Mouse (Mus musculus): ENCODE measurements around the gene Naaladl2. TPM values are rescaled to one million over a fixed set of nuclear protein-coding genes. Genes with fewer than 3 reads are reported as not detected.

The Naaladl2 gene
- polyA plus RNA-seq, 2 experiments from 2014 or later, result not detected

GRCm38 (mm10) chr3:24938507-24939182 lies 205.4 kb downstream of the Naaladl2 start:
- no peak for ATAC-seq

DNA sequence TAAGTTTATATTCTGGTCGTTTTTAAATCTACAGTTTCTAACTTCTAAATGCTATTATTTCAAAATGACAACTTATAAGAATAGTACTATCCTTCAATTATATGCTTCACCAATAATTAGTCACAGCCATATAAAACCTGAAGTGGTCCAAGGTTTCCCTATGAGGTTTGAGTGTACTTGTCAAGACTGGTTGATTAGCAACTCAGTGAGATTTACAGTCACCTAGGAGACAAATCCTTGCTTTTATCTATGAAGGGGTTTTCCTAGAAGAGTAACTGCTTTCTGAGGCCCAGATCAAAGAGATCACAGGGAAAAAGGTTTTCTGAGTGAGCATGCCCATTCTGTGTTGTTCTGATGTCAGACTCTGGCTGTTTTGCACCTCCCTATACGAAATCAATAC lies 222.2 kb downstream of the Naaladl2 start:
- ATAC-seq, result no peak

- ATAC-seq, result no peak
These were observed 222.7 kb downstream of the Naaladl2 start for GRCm38 (mm10) chr3:24921401-24921800.

GRCm38 (mm10) chr3:24905425-24905960 lies 238.6 kb downstream of the Naaladl2 start:
- ATAC-seq, result no peak

DNA sequence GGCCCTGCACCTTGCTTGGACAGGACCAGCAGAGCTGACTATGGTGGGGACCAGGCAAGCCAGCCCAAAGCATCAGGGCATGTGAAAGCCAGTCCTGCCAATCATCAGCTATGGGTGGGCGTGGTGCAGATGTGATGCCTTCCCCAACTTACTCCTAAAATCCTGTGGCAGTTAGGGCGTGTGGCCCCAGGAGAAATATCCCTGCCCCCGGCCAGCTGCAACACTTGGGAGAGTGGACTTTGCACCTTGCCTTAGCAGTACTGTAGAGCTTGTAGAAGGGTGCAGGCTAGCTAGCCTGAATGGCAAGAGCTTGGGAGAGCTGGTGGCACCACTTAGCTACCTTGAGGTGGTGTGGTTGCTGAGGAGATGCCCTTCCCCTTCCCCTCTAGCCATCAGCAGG lies 255.3 kb downstream of the Naaladl2 start:
- ATAC-seq, result no peak

DNA sequence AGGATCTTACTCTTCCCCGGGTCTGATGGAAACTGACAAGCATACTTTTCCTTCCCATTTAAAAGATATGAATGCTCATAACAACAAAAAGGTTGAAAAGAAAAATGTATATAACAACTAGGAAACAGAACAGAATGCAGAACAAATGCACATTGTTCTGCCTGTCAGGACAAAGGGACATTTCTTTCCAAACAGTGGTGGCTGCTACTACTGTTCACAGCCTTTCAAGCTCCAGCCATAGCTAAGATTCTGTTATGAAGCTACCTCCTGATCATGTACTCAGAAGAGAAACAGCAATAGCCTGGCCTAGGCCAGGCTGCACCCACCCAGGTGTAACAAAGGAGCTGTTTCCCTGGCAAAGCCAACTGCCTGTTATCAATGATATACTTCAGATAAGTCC lies 271.8 kb downstream of the Naaladl2 start:
- ATAC-seq, result no peak

GRCm38 (mm10) chr3:24852936-24853335 lies 291.1 kb downstream of the Naaladl2 start:
- no peak for ATAC-seq

DNA sequence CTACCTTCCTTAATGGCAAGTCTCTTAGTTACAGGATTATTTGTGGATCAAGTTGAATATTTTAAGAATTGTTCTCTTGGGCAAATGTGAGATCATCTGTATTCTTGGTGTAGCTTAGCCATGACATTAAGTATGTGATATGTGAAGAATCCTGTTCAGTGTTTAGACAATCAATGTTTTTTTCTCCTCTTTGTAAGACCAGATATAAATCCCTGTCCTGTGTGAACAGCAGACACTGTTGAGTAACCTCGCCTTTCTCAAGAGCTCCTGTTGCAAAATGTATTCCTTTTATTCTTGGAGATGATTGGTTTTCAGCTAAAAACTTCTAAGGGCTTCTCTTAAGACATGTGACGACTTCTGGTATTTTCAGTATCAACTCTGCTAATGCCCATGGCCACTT lies 347.3 kb downstream of the Naaladl2 start:
- ATAC-seq, result no peak

DNA sequence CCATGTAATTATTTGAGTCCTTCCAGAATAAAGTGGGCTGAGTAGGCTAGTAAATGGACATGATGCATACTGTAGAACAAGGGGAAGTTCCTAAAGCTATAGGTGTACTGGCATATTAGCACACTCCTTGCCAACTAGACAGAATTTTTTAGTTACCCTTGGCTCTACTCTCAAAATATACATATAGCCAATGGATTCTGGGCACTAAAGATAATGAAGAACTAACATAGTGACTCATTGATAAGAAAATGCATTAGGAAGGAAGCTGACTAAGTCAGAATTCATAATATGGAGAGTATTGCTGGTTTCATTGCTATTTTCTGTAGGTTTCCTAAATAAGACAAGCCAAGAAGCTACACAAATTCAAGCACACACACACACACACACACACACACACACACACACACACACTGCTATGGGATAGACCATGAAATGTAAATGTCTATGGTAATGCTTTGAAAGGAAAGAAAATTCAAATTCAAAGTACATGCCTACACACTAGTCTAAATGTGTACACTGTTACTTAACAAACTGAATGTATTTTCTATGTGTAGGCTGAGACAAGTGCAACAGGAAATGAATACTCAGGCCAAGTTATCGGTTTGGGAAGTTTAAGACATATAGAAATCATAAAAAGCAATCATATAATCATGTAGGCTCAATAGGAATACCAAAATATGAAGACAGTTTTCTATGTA lies 356.5 kb downstream of the Naaladl2 start:
- no peak for ATAC-seq

GRCm38 (mm10) chr3:24784108-24784507 lies 360.0 kb downstream of the Naaladl2 start:
- ATAC-seq, result no peak

- ATAC-seq, result no peak
These were observed 360.6 kb downstream of the Naaladl2 start for GRCm38 (mm10) chr3:24783462-24783829.

DNA sequence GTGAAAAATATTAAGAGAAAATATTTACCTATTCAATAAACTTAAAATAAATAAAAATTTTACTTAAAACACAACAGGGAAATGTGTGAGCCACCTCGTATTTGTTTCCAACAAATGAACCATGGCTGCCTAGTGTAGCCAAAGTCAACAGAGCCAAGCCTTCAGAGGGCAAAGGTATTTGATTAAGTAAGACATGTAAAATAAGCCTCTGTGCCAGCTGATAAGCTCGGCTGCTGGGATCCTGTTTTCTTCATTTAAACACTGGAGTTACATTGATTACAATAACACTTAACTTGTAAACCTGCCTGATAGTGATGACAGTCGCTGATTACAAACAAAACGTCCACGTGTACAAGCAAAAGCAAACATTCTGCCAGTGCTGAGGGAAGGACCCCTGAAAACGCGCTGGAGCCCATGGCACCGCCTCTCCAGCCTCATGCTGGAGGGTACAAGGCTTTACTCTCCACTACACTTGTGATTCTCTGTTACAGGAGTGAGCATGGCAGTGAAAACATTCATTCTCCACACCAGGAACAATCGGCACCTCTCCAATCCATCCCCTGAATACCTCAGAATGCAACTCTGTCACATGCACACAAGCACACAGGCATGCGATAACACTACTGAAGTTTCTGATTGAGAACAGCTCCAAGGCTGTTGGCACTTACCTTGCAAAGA lies 361.1 kb downstream of the Naaladl2 start:
- no peak for ATAC-seq

- no peak for ATAC-seq
These were observed 362.4 kb downstream of the Naaladl2 start for GRCm38 (mm10) chr3:24781687-24782086.

GRCm38 (mm10) chr3:24778416-24778815 lies 365.6 kb downstream of the Naaladl2 start:
- no peak for ATAC-seq

DNA sequence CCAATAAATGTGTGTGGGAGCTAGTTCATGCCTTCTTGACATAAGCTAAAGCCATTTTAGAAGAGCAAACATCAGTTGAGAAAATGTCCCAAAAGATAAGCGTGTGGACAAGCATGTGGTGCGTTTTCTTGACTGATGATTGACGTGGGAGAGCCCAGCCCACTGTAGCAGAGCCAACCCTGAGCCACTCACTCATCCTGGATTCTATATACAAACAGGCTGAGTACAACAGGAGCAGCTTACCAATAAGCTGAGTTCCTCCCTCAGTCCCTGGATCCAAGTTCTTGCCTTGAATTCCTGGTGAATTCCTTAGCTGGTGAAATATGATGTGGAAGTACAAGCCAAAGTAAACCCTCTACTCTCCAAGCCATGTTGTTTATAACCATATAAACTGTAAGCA lies 395.0 kb downstream of the Naaladl2 start:
- no peak for ATAC-seq

- no peak for ATAC-seq
These were observed 396.7 kb downstream of the Naaladl2 start for GRCm38 (mm10) chr3:24747182-24747856.

- ATAC-seq, result no peak
These were observed 400.1 kb downstream of the Naaladl2 start for GRCm38 (mm10) chr3:24743946-24744345.

- ATAC-seq, result no peak
These were observed 424.8 kb downstream of the Naaladl2 start for GRCm38 (mm10) chr3:24719181-24719749.

DNA sequence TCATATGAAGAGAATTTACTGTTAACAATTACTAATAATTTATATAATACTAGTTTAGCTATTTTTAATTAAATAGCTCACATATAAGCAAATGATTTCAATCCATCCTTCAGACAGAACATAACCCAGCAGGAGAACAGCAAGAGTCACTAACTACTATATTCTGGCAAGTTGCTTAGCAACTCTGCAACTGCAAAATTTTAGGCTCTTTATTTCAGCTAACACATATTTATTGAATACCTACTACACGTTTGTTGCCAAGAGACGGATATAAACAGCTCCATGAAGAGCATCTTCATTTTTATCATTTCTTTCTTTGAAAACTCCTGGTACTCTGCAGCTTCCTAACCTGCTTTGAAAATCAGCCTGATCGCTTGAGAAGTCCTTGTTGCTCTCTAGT lies 429.3 kb downstream of the Naaladl2 start:
- no peak for ATAC-seq

DNA sequence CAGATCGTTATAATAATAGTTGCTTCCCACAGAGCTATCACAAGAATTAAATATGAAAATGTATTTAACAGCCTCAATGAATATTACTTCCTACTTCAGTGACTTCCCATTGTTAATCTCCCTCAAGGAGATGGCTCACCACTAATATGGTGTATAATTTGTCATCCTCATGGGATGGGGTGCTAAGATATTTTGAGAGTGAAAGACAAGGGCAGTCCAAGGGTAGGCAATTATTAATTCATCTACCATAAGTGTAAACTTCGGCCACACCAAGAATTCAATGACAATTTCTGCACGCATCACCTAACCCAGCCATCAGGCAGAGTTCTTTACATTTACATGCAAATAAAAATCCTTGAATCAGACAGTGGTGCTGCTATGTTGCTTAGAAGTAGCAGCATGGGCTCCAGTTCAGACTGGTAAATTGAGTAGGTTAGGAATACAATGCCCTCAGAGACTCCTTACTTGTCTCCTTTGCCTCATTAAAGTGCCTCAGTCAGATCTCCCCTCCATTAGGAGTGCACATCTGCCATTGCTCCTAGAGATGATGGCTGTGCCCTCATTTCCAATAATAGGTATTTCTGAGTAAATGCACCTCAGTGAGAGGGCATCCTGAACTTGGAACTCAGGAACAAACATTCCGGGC lies 438.2 kb downstream of the Naaladl2 start:
- no peak for ATAC-seq

DNA sequence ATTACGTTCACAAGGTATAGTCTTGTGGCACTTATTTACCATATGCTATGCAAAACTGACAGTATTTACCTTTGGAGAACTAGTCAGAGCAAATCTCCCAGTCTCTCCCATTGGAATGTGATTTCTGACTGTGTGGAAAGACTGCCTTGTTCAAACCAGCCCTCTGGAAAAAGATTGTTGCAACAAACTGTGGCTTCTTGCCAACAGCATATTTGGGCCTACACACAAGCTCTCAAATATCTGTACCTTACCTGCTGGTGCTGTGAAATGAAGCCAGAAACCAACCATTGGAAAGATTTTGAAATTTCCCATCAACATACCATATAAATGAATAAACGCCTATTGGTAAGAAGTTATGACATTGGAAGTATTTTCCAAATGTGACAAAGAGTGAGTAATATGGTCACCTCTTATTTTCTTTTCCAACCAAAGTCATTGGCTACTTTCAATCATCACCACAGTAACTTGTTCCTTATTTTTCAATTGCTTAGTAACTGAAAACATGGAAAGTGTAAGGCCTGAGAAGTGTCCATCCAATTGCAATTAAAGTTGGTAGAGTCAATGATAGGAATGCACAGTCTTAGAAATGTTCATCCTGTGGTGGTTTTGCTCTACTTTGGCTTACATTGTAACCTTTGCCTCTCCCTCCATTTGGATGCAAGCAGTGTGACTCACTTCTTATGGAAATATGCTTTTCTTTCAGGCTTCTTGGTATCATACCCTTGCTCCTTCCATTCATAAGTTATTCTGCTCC lies 453.7 kb downstream of the Naaladl2 start:
- no peak for ATAC-seq
